Mouse (Mus musculus): ENCODE measurements around the gene Htt. TPM values are rescaled to one million over a fixed set of nuclear protein-coding genes. Genes with fewer than 3 reads are reported as not detected.

Gene Htt
- total RNA-seq, 1 experiment from 2014 or later, result 35.4 TPM

GRCm38 (mm10) chr5:34896697-34897453, 135.3 kb downstream of the Htt start:
- DNase-seq, result no peak

- no peak for DNase-seq
These were observed 138.4 kb downstream of the Htt start for GRCm38 (mm10) chr5:34899787-34900469.

GRCm38 (mm10) chr5:34902371-34902770, 140.8 kb downstream of the Htt start:
- DNase-seq, result no peak

GRCm38 (mm10) chr5:34902811-34903385, 141.4 kb downstream of the Htt start:
- DNase-seq, result peak; percentile 24

- DNase-seq, result no peak
These were observed 142.9 kb downstream of the Htt start for GRCm38 (mm10) chr5:34904412-34904811.

- DNase-seq, result no peak
These were observed 145.7 kb downstream of the Htt start for GRCm38 (mm10) chr5:34907230-34907629.

- no peak for DNase-seq
These were observed 146.6 kb downstream of the Htt start, which contains the start of gene Msantd1 for GRCm38 (mm10) chr5:34907910-34908725. Msantd1 (plus strand) TSS chr5:34908012.

GRCm38 (mm10) chr5:34908726-34909633, 147.4 kb downstream of the Htt start:
- no peak for DNase-seq

GRCm38 (mm10) chr5:34909634-34910503, 148.3 kb downstream of the Htt start:
- no peak for DNase-seq

GRCm38 (mm10) chr5:34910504-34910815, 148.9 kb downstream of the Htt start:
- no peak for DNase-seq

GRCm38 (mm10) chr5:34915801-34916200, 154.3 kb downstream of the Htt start:
- peak; percentile 75 for DNase-seq

GRCm38 (mm10) chr5:34917234-34917655, 155.7 kb downstream of the Htt start:
- no peak for DNase-seq

GRCm38 (mm10) chr5:34918785-34919184, 157.2 kb downstream of the Htt start:
- no peak for DNase-seq

GRCm38 (mm10) chr5:34922531-34922930, 161.0 kb downstream of the Htt start:
- no peak for DNase-seq

GRCm38 (mm10) chr5:34923920-34924319, 162.4 kb downstream of the Htt start:
- DNase-seq, result no peak

- no peak for DNase-seq
These were observed 163.0 kb downstream of the Htt start for GRCm38 (mm10) chr5:34924519-34924918.

GRCm38 (mm10) chr5:34927648-34928047, 166.1 kb downstream of the Htt start:
- DNase-seq, result no peak

GRCm38 (mm10) chr5:34930151-34930975, 168.8 kb downstream of the Htt start:
- no peak for DNase-seq

GRCm38 (mm10) chr5:34931091-34931490, 169.6 kb downstream of the Htt start:
- no peak for DNase-seq

All from adrenal gland, postnatal 25 days (tissue).